ENCODE assay signal across 22 mouse cellular contexts in genomic region chr11:66836633-66837380, GRCm38 (mm10).
DNase-seq lines count a peak whose midpoint lies in the region; ATAC-seq and TF ChIP-seq lines count a peak whose summit lies in the region.
"Had no signal": no experiment of that assay in that cellular context is flagged by ENCODE, and none has a peak within 500 bp of the region (broad histone marks: within the 10 kb centered on the region; RNA-seq: fewer than 3 reads in every experiment).

No protein-coding gene starts in this region.

- WGBS in forebrain, embryonic 12.5 days = 77% methylated on average over 2 of the region's 2 CpGs
- WGBS in forebrain, embryonic 13.5 days = 75% methylated on average over 2 of the region's 2 CpGs
- WGBS in midbrain, embryonic 11.5 days = 81% methylated on average over 2 of the region's 2 CpGs
- 79% methylated on average over 2 of the region's 2 CpGs for WGBS in midbrain, embryonic 15.5 days
- WGBS in midbrain, embryonic 13.5 days = 76% methylated on average over 2 of the region's 2 CpGs
- WGBS in liver, postnatal 0 days (ENCODE audit: insufficient replicate concordance) = 87% methylated on average over 2 of the region's 2 CpGs

- ATAC-seq in forebrain, embryonic 12.5 days (ENCODE audit: low FRiP score) = peak; percentile 39
- ATAC-seq in forebrain, embryonic 13.5 days = no peak
- ATAC-seq in midbrain, embryonic 11.5 days (ENCODE audit: low FRiP score) = peak; percentile 70
- ATAC-seq in midbrain, embryonic 15.5 days (replicated peaks) = no peak
- peak; percentile 55; the same call in 1 of the 2 replicates for ATAC-seq in midbrain, embryonic 13.5 days
- ATAC-seq in liver, postnatal 0 days = no peak
- ATAC-seq: intestine, embryonic 16.5 days had no signal

- H3K27ac ChIP-seq in forebrain, embryonic 12.5 days = no peak overlapping the region
- H3K27ac ChIP-seq in forebrain, embryonic 13.5 days = no peak overlapping the region
- H3K27ac ChIP-seq in midbrain, embryonic 11.5 days (ENCODE audit: low read depth, low read length) = no peak overlapping the region
- H3K27ac ChIP-seq in midbrain, embryonic 15.5 days = no peak overlapping the region
- H3K27ac ChIP-seq in midbrain, embryonic 13.5 days = no peak overlapping the region
- no peak overlapping the region for H3K27ac ChIP-seq in liver, postnatal 0 days (ENCODE audit: low read depth)
- H3K27ac ChIP-seq: forebrain, embryonic 10.5 days; heart, adult 2 months; heart, embryonic 15.5 days; kidney, embryonic 15.5 days; limb, embryonic 13.5 days; liver, embryonic 13.5 days; lung, embryonic 15.5 days; macrophage had no signal

- peaks cover 7% of the 10 kb centered on the region for H3K4me1 ChIP-seq in forebrain, embryonic 12.5 days
- 0 out of 2 replicates have a peak, but pooled peaks cover 2% of the 10 kb centered on the region for H3K4me1 ChIP-seq in forebrain, embryonic 13.5 days
- peaks cover 9% of the 10 kb centered on the region for H3K4me1 ChIP-seq in midbrain, embryonic 11.5 days (ENCODE audit: control insufficient read depth, insufficient read depth, low read length)
- no peaks in the 10 kb centered on the region for H3K4me1 ChIP-seq in midbrain, embryonic 15.5 days
- peaks cover 12% of the 10 kb centered on the region for H3K4me1 ChIP-seq in midbrain, embryonic 13.5 days (replicated peaks)
- H3K4me1 ChIP-seq in liver, postnatal 0 days (ENCODE audit: insufficient read depth) = no peaks in the 10 kb centered on the region
- H3K4me1 ChIP-seq: kidney, embryonic 15.5 days; limb, embryonic 13.5 days; liver, embryonic 13.5 days; lung, embryonic 15.5 days had no signal

- no peak for TF ChIP-seq CTCF in liver, postnatal 0 days (IDR thresholded peaks at IDR 0.05; ENCODE audit: low read depth)

- no peaks in the 10 kb centered on the region for H3K9me3 ChIP-seq in forebrain, embryonic 12.5 days
- H3K9me3 ChIP-seq in forebrain, embryonic 13.5 days (replicated peaks) = no peaks in the 10 kb centered on the region
- no peaks in the 10 kb centered on the region for H3K9me3 ChIP-seq in midbrain, embryonic 11.5 days (ENCODE audit: control insufficient read depth, low read length)
- no peaks in the 10 kb centered on the region for H3K9me3 ChIP-seq in midbrain, embryonic 15.5 days
- H3K9me3 ChIP-seq in midbrain, embryonic 13.5 days = no peaks in the 10 kb centered on the region
- H3K9me3 ChIP-seq in liver, postnatal 0 days (ENCODE audit: low read length) = no peaks in the 10 kb centered on the region
- H3K9me3 ChIP-seq: forebrain, embryonic 10.5 days; heart, embryonic 15.5 days; kidney, embryonic 15.5 days; limb, embryonic 13.5 days; liver, embryonic 13.5 days; lung, embryonic 15.5 days had no signal

- H3K9ac ChIP-seq in forebrain, embryonic 12.5 days = no peak overlapping the region
- no peak overlapping the region for H3K9ac ChIP-seq in forebrain, embryonic 13.5 days
- no peak overlapping the region for H3K9ac ChIP-seq in midbrain, embryonic 11.5 days (ENCODE audit: low read length)
- no peak overlapping the region for H3K9ac ChIP-seq in midbrain, embryonic 15.5 days
- no peak overlapping the region for H3K9ac ChIP-seq in midbrain, embryonic 13.5 days (replicated peaks)
- no peak overlapping the region for H3K9ac ChIP-seq in liver, postnatal 0 days (replicated peaks)
- H3K9ac ChIP-seq: heart, embryonic 15.5 days; kidney, embryonic 15.5 days; limb, embryonic 13.5 days; liver, embryonic 13.5 days; lung, embryonic 15.5 days had no signal

- peak; percentile 85 for DNase-seq in midbrain, embryonic 11.5 days (ENCODE audit: low spot score, missing footprints)
- peak; percentile 43 for DNase-seq in embryo, embryonic 10.5 days (ENCODE audit: low spot score)
- no peak for DNase-seq in liver, postnatal 0 days
- no peak for DNase-seq in natural killer cell, adult 2 months (ENCODE audit: low spot score in 2 of 2)
- DNase-seq: adrenal gland, postnatal 25 days; cerebellum, adult 11-12 months; cerebellum, postnatal 36 days; gastrocnemius, postnatal 25 days; heart, adult 2 months; liver, embryonic 13.5 days; right cerebral cortex, adult 18-20 months had no signal

- no peak for TF ChIP-seq EP300 in liver, postnatal 0 days (IDR thresholded peaks at IDR 0.05; ENCODE audit: low read depth)

- H3K4me2 ChIP-seq in forebrain, embryonic 12.5 days = no peak overlapping the region
- no peak overlapping the region for H3K4me2 ChIP-seq in forebrain, embryonic 13.5 days
- no peak overlapping the region for H3K4me2 ChIP-seq in midbrain, embryonic 11.5 days
- H3K4me2 ChIP-seq in midbrain, embryonic 15.5 days = no peak overlapping the region
- H3K4me2 ChIP-seq in midbrain, embryonic 13.5 days (replicated peaks) = no peak overlapping the region
- no peak overlapping the region for H3K4me2 ChIP-seq in liver, postnatal 0 days (ENCODE audit: low read depth, low read length)
- H3K4me2 ChIP-seq: heart, embryonic 15.5 days; kidney, embryonic 15.5 days; limb, embryonic 13.5 days; liver, embryonic 13.5 days; lung, embryonic 15.5 days had no signal

- H3K27me3 ChIP-seq in forebrain, embryonic 12.5 days = no peaks in the 10 kb centered on the region
- no peaks in the 10 kb centered on the region for H3K27me3 ChIP-seq in forebrain, embryonic 13.5 days
- H3K27me3 ChIP-seq in midbrain, embryonic 11.5 days (ENCODE audit: control insufficient read depth, insufficient read depth, low read length) = no peaks in the 10 kb centered on the region; the same call in 1 of the 2 replicates
- H3K27me3 ChIP-seq in midbrain, embryonic 15.5 days (replicated peaks) = no peaks in the 10 kb centered on the region
- no peaks in the 10 kb centered on the region; the same call in 1 of the 2 replicates for H3K27me3 ChIP-seq in midbrain, embryonic 13.5 days
- H3K27me3 ChIP-seq in liver, postnatal 0 days (ENCODE audit: insufficient read depth, low read length) = no peaks in the 10 kb centered on the region
- H3K27me3 ChIP-seq: heart, embryonic 15.5 days; kidney, embryonic 15.5 days; limb, embryonic 13.5 days; liver, embryonic 13.5 days; lung, embryonic 15.5 days had no signal

- H3K4me3 ChIP-seq in forebrain, embryonic 12.5 days (replicated peaks) = no peak overlapping the region
- H3K4me3 ChIP-seq in forebrain, embryonic 13.5 days = no peak overlapping the region
- no peak overlapping the region for H3K4me3 ChIP-seq in midbrain, embryonic 11.5 days (ENCODE audit: low read depth, low read length)
- H3K4me3 ChIP-seq in midbrain, embryonic 15.5 days = no peak overlapping the region
- H3K4me3 ChIP-seq in midbrain, embryonic 13.5 days (replicated peaks) = no peak overlapping the region
- no peak overlapping the region for H3K4me3 ChIP-seq in liver, postnatal 0 days (ENCODE audit: low read depth, low read length)
- H3K4me3 ChIP-seq: forebrain, embryonic 10.5 days; heart, adult 2 months; heart, embryonic 15.5 days; kidney, embryonic 15.5 days; limb, embryonic 13.5 days; liver, embryonic 13.5 days; lung, embryonic 15.5 days had no signal

- no peaks in the 10 kb centered on the region for H3K36me3 ChIP-seq in forebrain, embryonic 12.5 days (replicated peaks)
- H3K36me3 ChIP-seq in forebrain, embryonic 13.5 days (ENCODE audit: poor library complexity, severe bottlenecking) = no peaks in the 10 kb centered on the region
- no peaks in the 10 kb centered on the region for H3K36me3 ChIP-seq in midbrain, embryonic 11.5 days (ENCODE audit: control insufficient read depth, insufficient read depth, low read length)
- no peaks in the 10 kb centered on the region for H3K36me3 ChIP-seq in midbrain, embryonic 15.5 days (replicated peaks)
- H3K36me3 ChIP-seq in midbrain, embryonic 13.5 days = no peaks in the 10 kb centered on the region
- H3K36me3 ChIP-seq in liver, postnatal 0 days (replicated peaks; ENCODE audit: insufficient read depth, low read length) = no peaks in the 10 kb centered on the region
- H3K36me3 ChIP-seq: forebrain, embryonic 10.5 days; heart, embryonic 15.5 days; kidney, embryonic 15.5 days; limb, embryonic 13.5 days; liver, embryonic 13.5 days; lung, embryonic 15.5 days had no signal

Comparison
In these comparisons a context has a peak if more than half of its experiments do, and no peak if none do; other contexts are left out.
1. ATAC-seq: peak in forebrain, embryonic 12.5 days (single experiment), midbrain, embryonic 11.5 days (single experiment) and midbrain, embryonic 13.5 days (single experiment); none in forebrain, embryonic 13.5 days (single experiment), midbrain, embryonic 15.5 days (single experiment) and liver, postnatal 0 days (single experiment).
2. DNase-seq: peak in midbrain, embryonic 11.5 days (single experiment) and embryo, embryonic 10.5 days (single experiment); none in liver, postnatal 0 days (single experiment) and natural killer cell, adult 2 months (0 of 2).